Mouse (Mus musculus) duodenum, adult 2 months (tissue): ENCODE results near the gene Cd83. TPM values are rescaled to one million over a fixed set of nuclear protein-coding genes. Genes with fewer than 3 reads are reported as not detected.

Source experiments
- polyA plus RNA-seq: library from polyadenylated mRNA; depleted of rRNA; stranded (reverse); fragments of >200 nt; gene quantifications from 2 replicates; pipeline ENCODE4 v1.2.3, GENCODE M21; 2012; ENCODE audit warnings: low replicate concordance; rRNA removed

The Cd83 gene
- polyA plus RNA-seq, result 1.8 and 3.5 TPM in 2 replicates

GRCm38 (mm10) chr13:43784725-43785711, at the start of gene Cd83:
Gene Cd83 (plus strand): TSS chr13:43784775.

Other genes with a start within 250 kb of the Cd83 start
- 17.9 and 52.3 TPM in 2 replicates for gene Mcur1, start 224.6 kb upstream of the Cd83 start, polyA plus RNA-seq
- not detected in 2 replicates for gene Rnf182, start 169.1 kb upstream of the Cd83 start, polyA plus RNA-seq